Mouse (Mus musculus): ENCODE measurements around the gene Atp7a. TPM values are rescaled to one million over a fixed set of nuclear protein-coding genes. Genes with fewer than 3 reads are reported as not detected.
"Not testable (repeated sequence)": the region's sequence is repeated elsewhere in the genome, so short reads cannot be mapped to it uniquely, and the experiment has no call there.

Gene Atp7a
- polyA plus RNA-seq, 1 experiment from 2014 or later, result 39.3 TPM

DNA sequence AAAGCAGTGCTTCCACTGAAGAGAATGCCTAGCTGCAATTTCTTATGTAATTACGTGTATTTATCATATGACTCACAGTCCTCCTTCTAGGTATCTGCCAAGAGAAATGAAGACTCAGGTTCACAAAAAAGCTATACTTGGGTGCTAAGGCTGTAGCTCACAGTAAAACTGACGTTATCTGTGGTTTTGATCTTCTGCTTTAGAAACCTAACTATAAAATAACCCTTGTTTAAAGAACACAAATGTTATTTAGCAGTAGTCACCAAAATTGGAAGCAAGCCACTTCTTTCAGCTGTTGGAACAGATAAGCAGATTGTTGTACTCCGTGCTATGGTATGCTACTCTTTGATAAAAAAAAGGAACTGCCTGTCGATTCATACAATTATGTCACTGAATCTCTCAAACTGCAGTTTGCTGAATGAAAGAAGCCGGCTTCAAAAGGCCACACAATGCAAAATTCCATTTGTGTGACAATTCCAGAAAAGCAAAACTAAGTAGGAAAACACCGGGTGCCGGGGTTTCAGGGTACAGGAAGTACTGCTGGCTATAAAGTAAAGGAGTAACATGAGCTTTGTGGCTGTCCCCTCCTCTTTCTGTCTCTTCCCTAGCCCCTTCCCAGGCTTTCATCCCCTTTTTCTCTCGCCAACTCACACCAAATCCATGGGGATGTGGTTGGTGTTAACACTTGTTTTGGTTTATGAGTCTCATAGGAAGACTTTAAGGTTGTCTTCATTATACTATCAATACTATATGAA is 17.0 kb downstream of the Atp7a start:
- 42% methylated on average over 8 of the region's 8 CpGs for WGBS
- Histone ChIP-seq H3K27me3 (ENCODE audit: control insufficient read depth, insufficient read depth, low read length) (no peaks in the 10 kb centered on the region), H3K27ac (ENCODE audit: low read length) (peak overlapping the region; percentile 48), H3K4me3 (ENCODE audit: low read depth, low read length) (no peak overlapping the region), H3K4me2 (replicated peaks; ENCODE audit: low read depth, low read length) (0 out of 2 replicates have a peak overlapping the region, but pooled peaks have one; percentile 3), H3K9ac (replicated peaks; ENCODE audit: low read depth, low read length) (no peak overlapping the region), H3K9me3 (ENCODE audit: control insufficient read depth, low read depth, low read length) (no peaks in the 10 kb centered on the region), H3K4me1 (ENCODE audit: control insufficient read depth, insufficient read depth, low read length) (peaks cover 15% of the 10 kb centered on the region; the same call in 1 of the 2 replicates), H3K36me3 (ENCODE audit: control insufficient read depth, insufficient read depth, low read length) (no peaks in the 10 kb centered on the region)
- no peak for ATAC-seq (ENCODE audit: insufficient number of reproducible peaks, insufficient read depth, low FRiP score, low read depth)

DNA sequence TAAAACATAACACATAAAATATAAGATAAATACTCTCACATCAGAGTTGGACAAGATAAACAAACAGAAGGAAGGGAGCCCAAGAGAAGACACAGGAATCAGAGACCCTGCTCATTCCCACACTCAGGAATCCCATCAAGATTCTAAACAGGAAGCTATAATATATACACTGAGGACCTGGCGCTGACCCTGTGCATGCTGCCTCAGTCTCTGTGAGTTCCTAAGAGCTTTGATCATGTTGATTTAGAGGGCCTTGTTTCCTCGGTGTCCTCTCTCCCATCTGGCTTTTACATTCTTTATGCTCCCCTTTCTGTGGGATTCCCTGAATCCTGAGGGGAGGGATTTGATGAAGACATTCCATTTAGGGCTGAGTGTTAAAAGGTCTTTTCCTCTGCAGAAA is 18.4 kb downstream of the Atp7a start:
- Histone ChIP-seq H3K4me3 (ENCODE audit: low read depth, low read length) (no peak overlapping the region), H3K27me3 (ENCODE audit: control insufficient read depth, insufficient read depth, low read length) (no peaks in the 10 kb centered on the region), H3K9me3 (ENCODE audit: control insufficient read depth, low read depth, low read length) (no peaks in the 10 kb centered on the region), H3K4me1 (ENCODE audit: control insufficient read depth, insufficient read depth, low read length) (peaks cover 15% of the 10 kb centered on the region; the same call in 1 of the 2 replicates), H3K36me3 (ENCODE audit: control insufficient read depth, insufficient read depth, low read length) (no peaks in the 10 kb centered on the region), H3K4me2 (replicated peaks; ENCODE audit: low read depth, low read length) (peak overlapping the region; percentile 18; the same call in 1 of the 2 replicates), H3K27ac (ENCODE audit: low read length) (peak overlapping the region; percentile 75; the same call in 1 of the 2 replicates), H3K9ac (replicated peaks; ENCODE audit: low read depth, low read length) (no peak overlapping the region)
- peak; percentile 77; the same call in 1 of the 2 replicates for ATAC-seq (ENCODE audit: insufficient number of reproducible peaks, insufficient read depth, low FRiP score, low read depth)
- WGBS, result 30% methylated on average over 2 of the region's 2 CpGs

DNA sequence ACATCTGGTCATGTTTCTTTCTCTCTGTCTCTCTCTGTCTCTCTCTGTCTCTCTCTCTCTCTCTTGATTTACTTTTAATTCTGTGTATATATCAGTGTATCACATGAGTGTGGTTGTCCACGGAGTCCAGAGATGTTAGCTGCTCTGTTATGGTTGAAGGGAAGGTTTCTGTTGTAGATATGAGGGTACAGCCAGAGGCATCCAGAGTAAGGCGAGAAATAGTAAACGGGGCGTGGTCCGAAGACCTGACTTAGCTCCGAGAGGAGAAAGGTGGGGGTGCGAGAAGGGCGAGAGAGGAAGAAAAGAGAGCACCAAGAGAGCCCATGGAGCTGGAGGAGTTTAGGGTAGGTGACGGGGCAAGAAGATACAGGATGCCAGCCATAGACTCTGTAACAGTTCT is 18.9 kb downstream of the Atp7a start:
- ATAC-seq (ENCODE audit: insufficient number of reproducible peaks, insufficient read depth, low FRiP score, low read depth), result no peak
- Histone ChIP-seq H3K27me3 (ENCODE audit: control insufficient read depth, insufficient read depth, low read length) (no peaks in the 10 kb centered on the region), H3K27ac (ENCODE audit: low read length) (peak overlapping the region; percentile 75; the same call in 1 of the 2 replicates)

DNA sequence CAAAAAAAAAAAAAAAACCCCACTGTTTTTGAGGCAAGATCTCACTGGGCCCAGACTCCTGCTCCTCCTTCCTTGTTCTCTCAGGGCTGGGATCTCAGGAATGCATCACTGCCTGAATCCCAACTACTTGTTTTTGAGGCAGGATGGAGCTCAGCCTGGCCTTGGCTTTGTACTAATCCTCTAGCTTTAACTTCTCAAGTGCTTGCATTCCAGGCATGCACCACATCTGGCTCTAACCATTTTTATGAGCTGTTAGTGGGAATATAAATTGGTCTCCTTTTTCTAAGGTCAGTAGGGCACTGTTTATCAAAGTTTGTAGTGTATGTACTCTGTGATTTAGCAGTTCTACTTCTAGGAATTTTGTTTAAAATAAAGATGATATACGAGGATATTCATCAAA is 21.1 kb downstream of the Atp7a start:
- WGBS, result 38% methylated on average over 1 of the region's 1 CpGs
- no peak overlapping the region for H3K4me2 ChIP-seq (replicated peaks; ENCODE audit: low read depth, low read length)
- H3K27me3 ChIP-seq (ENCODE audit: control insufficient read depth, insufficient read depth, low read length), result no peaks in the 10 kb centered on the region
- peaks cover 13% of the 10 kb centered on the region; the same call in 1 of the 2 replicates for H3K4me1 ChIP-seq (ENCODE audit: control insufficient read depth, insufficient read depth, low read length)
- no peak overlapping the region for H3K27ac ChIP-seq (ENCODE audit: low read length)
- no peaks in the 10 kb centered on the region for H3K36me3 ChIP-seq (ENCODE audit: control insufficient read depth, insufficient read depth, low read length)
- H3K9ac ChIP-seq (replicated peaks; ENCODE audit: low read depth, low read length), result no peak overlapping the region
- no peak overlapping the region for H3K4me3 ChIP-seq (ENCODE audit: low read depth, low read length)
- ATAC-seq (ENCODE audit: insufficient number of reproducible peaks, insufficient read depth, low FRiP score, low read depth), result no peak
- no peaks in the 10 kb centered on the region for H3K9me3 ChIP-seq (ENCODE audit: control insufficient read depth, low read depth, low read length)

More for the DNA sequence above, 18.9 kb downstream of the Atp7a start:
- Histone ChIP-seq H3K4me1 (ENCODE audit: control insufficient read depth, insufficient read depth, low read length) (peaks cover 15% of the 10 kb centered on the region; the same call in 1 of the 2 replicates), H3K9ac (replicated peaks; ENCODE audit: low read depth, low read length) (no peak overlapping the region), H3K4me3 (ENCODE audit: low read depth, low read length) (no peak overlapping the region), H3K9me3 (ENCODE audit: control insufficient read depth, low read depth, low read length) (no peaks in the 10 kb centered on the region), H3K4me2 (replicated peaks; ENCODE audit: low read depth, low read length) (peak overlapping the region; percentile 18), H3K36me3 (ENCODE audit: control insufficient read depth, insufficient read depth, low read length) (no peaks in the 10 kb centered on the region)
- 56% methylated on average over 9 of the region's 9 CpGs for WGBS

DNA sequence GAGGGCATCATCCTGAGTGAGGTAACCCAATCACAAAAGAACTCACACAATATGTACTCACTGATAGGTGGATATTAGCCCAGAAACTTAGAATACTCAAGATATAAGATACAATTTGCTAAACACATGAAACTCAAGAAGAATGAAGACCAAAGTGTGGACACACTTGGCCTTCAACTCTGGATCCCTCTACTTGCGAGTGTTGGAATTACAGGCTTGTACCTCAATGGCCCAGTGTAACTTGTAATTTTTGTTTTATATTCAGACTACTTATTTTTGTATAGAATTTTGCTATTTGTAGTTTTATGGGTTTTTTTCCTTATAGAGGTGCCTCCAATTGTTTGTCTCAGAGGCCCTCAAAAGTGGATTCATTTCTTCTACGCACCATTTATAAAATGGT is 50.8 kb downstream of the Atp7a start:
- H3K36me3 ChIP-seq (ENCODE audit: control insufficient read depth, insufficient read depth, low read length); ATAC-seq (ENCODE audit: insufficient number of reproducible peaks, insufficient read depth, low FRiP score, low read depth); H3K27ac ChIP-seq (ENCODE audit: low read length); H3K9me3 ChIP-seq (ENCODE audit: control insufficient read depth, low read depth, low read length); H3K4me3 ChIP-seq (ENCODE audit: low read depth, low read length); H3K4me2 ChIP-seq (replicated peaks; ENCODE audit: low read depth, low read length); H3K4me1 ChIP-seq (ENCODE audit: control insufficient read depth, insufficient read depth, low read length); H3K27me3 ChIP-seq (ENCODE audit: control insufficient read depth, insufficient read depth, low read length); H3K9ac ChIP-seq (replicated peaks; ENCODE audit: low read depth, low read length): not testable (repeated sequence)
- WGBS, result 90% methylated on average over 2 of the region's 2 CpGs

DNA sequence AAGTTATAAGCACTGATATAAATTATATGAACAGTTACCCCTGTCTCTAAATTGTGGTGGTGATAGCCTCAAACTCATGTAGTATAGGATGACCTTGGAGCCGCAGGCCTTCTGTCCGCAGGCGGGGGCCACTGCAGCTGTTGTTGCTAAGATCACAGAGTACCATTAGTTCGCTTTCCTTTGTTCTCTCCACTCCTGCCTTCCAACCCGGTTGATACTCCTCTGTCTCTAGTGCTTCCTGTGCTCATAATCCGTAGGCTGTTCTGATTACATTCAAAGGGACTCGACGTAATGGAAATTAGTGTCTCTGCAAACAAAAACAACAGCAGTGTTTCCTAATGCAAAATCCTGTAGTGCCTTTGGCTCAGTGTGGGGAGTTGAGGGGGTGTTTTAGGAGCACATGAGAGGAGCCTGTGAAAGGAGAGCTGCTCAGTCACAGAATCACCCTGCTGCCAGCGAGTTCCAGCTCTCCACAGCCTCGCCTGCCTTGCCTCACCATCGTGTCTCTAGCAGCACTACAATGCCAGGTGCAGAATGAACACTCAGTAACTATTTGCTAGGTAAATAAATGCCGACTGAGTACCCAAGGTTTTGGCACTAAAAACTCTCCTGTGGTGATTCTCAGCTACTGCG is 53.9 kb downstream of the Atp7a start:
- 54% methylated on average over 13 of the region's 13 CpGs for WGBS
- Histone ChIP-seq H3K27me3 (ENCODE audit: control insufficient read depth, insufficient read depth, low read length) (no peaks in the 10 kb centered on the region), H3K36me3 (ENCODE audit: control insufficient read depth, insufficient read depth, low read length) (peaks cover 2% of the 10 kb centered on the region; the same call in 1 of the 2 replicates), H3K4me1 (ENCODE audit: control insufficient read depth, insufficient read depth, low read length) (no peaks in the 10 kb centered on the region), H3K4me3 (ENCODE audit: low read depth, low read length) (no peak overlapping the region), H3K4me2 (replicated peaks; ENCODE audit: low read depth, low read length) (no peak overlapping the region), H3K9ac (replicated peaks; ENCODE audit: low read depth, low read length) (no peak overlapping the region), H3K27ac (ENCODE audit: low read length) (no peak overlapping the region), H3K9me3 (ENCODE audit: control insufficient read depth, low read depth, low read length) (no peaks in the 10 kb centered on the region)
- ATAC-seq (ENCODE audit: insufficient number of reproducible peaks, insufficient read depth, low FRiP score, low read depth), result no peak

DNA sequence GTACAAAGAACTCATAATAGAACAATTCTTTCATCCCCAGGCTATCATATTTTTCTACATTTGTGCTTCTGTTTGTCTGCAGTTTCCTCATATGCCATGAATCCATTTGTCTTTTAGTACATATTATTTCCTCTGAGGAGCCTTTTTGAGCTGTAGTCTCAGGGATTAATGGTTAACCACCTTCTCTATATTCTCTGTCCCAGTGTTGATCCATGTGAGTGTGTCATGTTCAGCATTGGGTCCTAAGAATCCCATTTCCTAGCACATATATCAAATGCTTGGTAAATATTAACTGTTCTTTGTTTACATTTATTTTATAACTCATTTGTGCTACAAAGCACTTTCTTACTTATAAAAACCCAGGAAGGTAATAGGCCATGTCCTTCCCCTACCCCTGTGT is 55.4 kb downstream of the Atp7a start:
- Histone ChIP-seq H3K4me3 (ENCODE audit: low read depth, low read length) (no peak overlapping the region), H3K9ac (replicated peaks; ENCODE audit: low read depth, low read length) (no peak overlapping the region), H3K9me3 (ENCODE audit: control insufficient read depth, low read depth, low read length) (no peaks in the 10 kb centered on the region), H3K4me1 (ENCODE audit: control insufficient read depth, insufficient read depth, low read length) (no peaks in the 10 kb centered on the region), H3K4me2 (replicated peaks; ENCODE audit: low read depth, low read length) (no peak overlapping the region), H3K27ac (ENCODE audit: low read length) (no peak overlapping the region), H3K27me3 (ENCODE audit: control insufficient read depth, insufficient read depth, low read length) (no peaks in the 10 kb centered on the region), H3K36me3 (ENCODE audit: control insufficient read depth, insufficient read depth, low read length) (peaks cover 2% of the 10 kb centered on the region; the same call in 1 of the 2 replicates)
- no peak for ATAC-seq (ENCODE audit: insufficient number of reproducible peaks, insufficient read depth, low FRiP score, low read depth)

DNA sequence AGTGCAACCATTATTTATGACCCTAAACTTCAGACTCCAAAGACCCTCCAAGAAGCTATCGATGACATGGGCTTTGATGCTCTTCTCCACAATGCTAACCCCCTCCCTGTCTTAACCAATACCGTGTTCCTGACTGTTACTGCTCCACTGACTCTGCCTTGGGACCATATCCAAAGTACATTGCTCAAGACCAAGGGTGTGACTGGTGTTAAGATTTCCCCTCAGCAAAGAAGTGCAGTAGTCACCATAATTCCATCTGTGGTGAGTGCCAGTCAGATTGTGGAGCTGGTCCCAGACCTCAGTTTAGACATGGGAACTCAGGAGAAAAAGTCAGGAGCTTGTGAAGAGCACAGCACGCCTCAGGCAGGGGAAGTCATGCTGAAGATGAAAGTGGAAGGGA is 58.1 kb downstream of the Atp7a start:
- Histone ChIP-seq H3K4me1 (ENCODE audit: control insufficient read depth, insufficient read depth, low read length) (no peaks in the 10 kb centered on the region), H3K4me2 (replicated peaks; ENCODE audit: low read depth, low read length) (no peak overlapping the region), H3K9ac (replicated peaks; ENCODE audit: low read depth, low read length) (no peak overlapping the region), H3K4me3 (ENCODE audit: low read depth, low read length) (no peak overlapping the region), H3K27me3 (ENCODE audit: control insufficient read depth, insufficient read depth, low read length) (no peaks in the 10 kb centered on the region), H3K9me3 (ENCODE audit: control insufficient read depth, low read depth, low read length) (no peaks in the 10 kb centered on the region), H3K27ac (ENCODE audit: low read length) (no peak overlapping the region), H3K36me3 (ENCODE audit: control insufficient read depth, insufficient read depth, low read length) (no peaks in the 10 kb centered on the region)
- WGBS, result 81% methylated on average over 3 of the region's 3 CpGs
- ATAC-seq (ENCODE audit: insufficient number of reproducible peaks, insufficient read depth, low FRiP score, low read depth), result no peak

Data from stomach, embryonic 14.5 days (tissue).